Mouse (Mus musculus) kidney, embryonic 16.5 days (tissue): ENCODE data around the gene Col4a2. TPM values are rescaled to one million over a fixed set of nuclear protein-coding genes. Genes with fewer than 3 reads are reported as not detected.

ENCODE experiments used
- ATAC-seq: fragments of 200-750 bp; cut with Nextera tagmentation; 2 replicates; pipeline ENCODE4 v1.8.0; 2017; ENCODE audit warnings: moderate TSS enrichment; ENCODE audit not compliant: low FRiP score, low TSS enrichment
- H3K27ac ChIP-seq: fragments of 300-500 bp; sonication (generic); 2 replicates; pipeline ENCODE4 v1.5.1; 2014; ENCODE audit warnings: low read length
- H3K27me3 ChIP-seq: fragments of 300-500 bp; sonication (generic); 2 replicates; pipeline ENCODE4 v1.6.1; 2014; ENCODE audit warnings: low read length, control low read depth, mixed read lengths; ENCODE audit not compliant: insufficient read depth
- H3K36me3 ChIP-seq: fragments of 300-500 bp; sonication (generic); 2 replicates; pipeline ENCODE4 v1.6.1; 2014; ENCODE audit warnings: low read length, control low read depth, mixed read lengths; ENCODE audit not compliant: insufficient read depth
- H3K4me1 ChIP-seq: fragments of 300-500 bp; sonication (generic); 2 replicates; pipeline ENCODE4 v1.6.1; 2014; ENCODE audit warnings: low read length, control low read depth, mixed read lengths; ENCODE audit not compliant: insufficient read depth
- H3K4me2 ChIP-seq: fragments of 300-500 bp; sonication (generic); replicated peaks from 2 replicates; pipeline ENCODE4 v1.6.1; 2014; ENCODE audit warnings: low read depth, low read length
- H3K4me3 ChIP-seq: fragments of 300-500 bp; sonication (generic); 2 replicates; pipeline ENCODE4 v1.5.1; 2014; ENCODE audit warnings: mild to moderate bottlenecking, low read length
- H3K9ac ChIP-seq: fragments of 300-500 bp; sonication (generic); replicated peaks from 2 replicates; pipeline ENCODE4 v1.6.1; 2014; ENCODE audit warnings: low read length
- H3K9me3 ChIP-seq: fragments of 300-500 bp; sonication (generic); 2 replicates; pipeline ENCODE4 v1.6.1; 2016; ENCODE audit warnings: low read length, control low read depth
- WGBS: fragments of 180-500 bp; shearing (Covaris S2); extraction: QIAGEN DNeasy Blood & Tissue Kit; methylation state at CpG from one replicate; pipeline ENCODE4 v1.1.7; 2014; 5-methylcytosine and 5-hydroxymethylcytosine counted together
- polyA plus RNA-seq: library from polyadenylated mRNA; unstranded; fragments of >200 nt; fragmentation: Nextera tagmentation; extraction: Ambion mirVana; gene quantifications from 2 replicates; pipeline ENCODE4 v1.2.1, GENCODE M21; 2015

Gene Col4a2
- polyA plus RNA-seq, 1 experiment from 2014 or later, result 126 TPM

DNA sequence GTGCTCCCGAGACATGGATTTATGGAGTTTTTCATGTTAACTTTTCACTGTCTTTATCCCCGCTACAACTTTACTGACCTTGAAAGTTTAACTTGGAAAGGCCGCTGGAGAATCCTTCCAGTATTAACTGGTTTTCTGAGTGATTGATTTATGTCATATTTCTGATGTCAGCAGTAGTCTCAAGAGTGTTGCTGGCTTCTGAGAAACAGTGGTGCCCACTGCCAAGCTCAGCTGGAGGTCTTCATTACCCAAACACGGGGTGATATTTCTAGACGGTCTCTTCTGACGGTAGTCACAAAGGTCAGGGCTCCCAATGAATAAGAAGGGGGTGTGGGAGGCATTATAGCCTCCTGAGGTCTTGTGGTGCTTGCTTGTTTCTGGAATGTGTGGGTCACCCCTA, 21.1 kb downstream of the Col4a2 start:
- WGBS, result 53% methylated on average over 6 of the region's 6 CpGs
- H3K4me1 ChIP-seq, result peaks cover 51% of the 10 kb centered on the region
- no peak overlapping the region for H3K27ac ChIP-seq
- ATAC-seq, result no peak
- no peak overlapping the region for H3K4me2 ChIP-seq
- H3K27me3 ChIP-seq, result no peaks in the 10 kb centered on the region
- H3K9ac ChIP-seq, result no peak overlapping the region
- no peaks in the 10 kb centered on the region; the same call in 1 of the 2 replicates for H3K36me3 ChIP-seq
- H3K4me3 ChIP-seq, result no peak overlapping the region
- H3K9me3 ChIP-seq, result no peaks in the 10 kb centered on the region

DNA sequence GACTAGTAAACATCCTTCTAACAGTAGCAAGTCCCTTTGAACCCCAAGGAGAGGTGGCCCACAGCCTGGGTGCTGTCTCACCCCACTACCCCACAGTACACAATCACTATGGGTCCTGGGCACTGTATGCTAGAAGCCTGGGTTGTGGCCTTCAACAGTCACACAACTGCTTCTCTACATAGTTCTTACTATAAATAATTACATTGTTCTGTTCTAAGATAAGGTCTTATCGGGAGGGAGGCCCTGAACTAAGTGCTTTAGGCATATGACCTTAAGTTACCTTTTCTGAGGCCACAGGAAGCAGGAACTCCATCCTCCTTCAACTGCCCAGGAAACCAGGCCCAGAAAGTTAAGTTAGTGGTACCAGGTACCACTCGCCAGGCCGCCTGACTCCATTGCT, 21.9 kb downstream of the Col4a2 start:
- 71% methylated on average over 3 of the region's 3 CpGs for WGBS
- H3K9me3 ChIP-seq, result no peaks in the 10 kb centered on the region
- no peaks in the 10 kb centered on the region; the same call in 1 of the 2 replicates for H3K36me3 ChIP-seq
- ATAC-seq, result no peak
- H3K9ac ChIP-seq, result no peak overlapping the region
- no peak overlapping the region for H3K4me2 ChIP-seq
- H3K27me3 ChIP-seq, result no peaks in the 10 kb centered on the region
- H3K4me1 ChIP-seq, result peaks cover 48% of the 10 kb centered on the region
- H3K27ac ChIP-seq, result no peak overlapping the region
- no peak overlapping the region for H3K4me3 ChIP-seq

DNA sequence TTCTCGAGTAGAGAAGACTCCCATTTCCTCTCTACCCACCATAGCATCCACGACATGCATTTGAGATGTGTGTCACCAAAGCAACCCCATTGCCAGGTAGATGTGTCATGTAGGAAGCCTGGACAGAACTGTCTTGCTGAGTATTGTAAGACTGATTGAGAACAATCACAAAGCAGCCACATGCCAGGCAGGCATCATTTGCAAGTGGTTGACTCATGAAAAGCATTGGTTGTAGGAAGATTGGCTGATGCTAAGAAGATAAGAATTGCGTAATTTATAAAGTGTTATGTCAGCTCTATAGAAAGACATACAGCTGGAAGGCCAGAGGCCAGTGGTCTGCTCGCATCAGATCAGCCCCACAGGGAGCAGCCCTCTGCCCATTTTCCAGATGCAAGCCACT, 22.6 kb downstream of the Col4a2 start:
- WGBS, result 77% methylated on average over 4 of the region's 4 CpGs
- H3K4me2 ChIP-seq, result no peak overlapping the region
- no peak overlapping the region for H3K4me3 ChIP-seq
- no peaks in the 10 kb centered on the region for H3K9me3 ChIP-seq
- H3K36me3 ChIP-seq, result no peaks in the 10 kb centered on the region; the same call in 1 of the 2 replicates
- H3K27ac ChIP-seq, result no peak overlapping the region
- no peak for ATAC-seq
- H3K4me1 ChIP-seq, result peaks cover 50% of the 10 kb centered on the region
- H3K9ac ChIP-seq, result no peak overlapping the region
- H3K27me3 ChIP-seq, result no peaks in the 10 kb centered on the region

DNA sequence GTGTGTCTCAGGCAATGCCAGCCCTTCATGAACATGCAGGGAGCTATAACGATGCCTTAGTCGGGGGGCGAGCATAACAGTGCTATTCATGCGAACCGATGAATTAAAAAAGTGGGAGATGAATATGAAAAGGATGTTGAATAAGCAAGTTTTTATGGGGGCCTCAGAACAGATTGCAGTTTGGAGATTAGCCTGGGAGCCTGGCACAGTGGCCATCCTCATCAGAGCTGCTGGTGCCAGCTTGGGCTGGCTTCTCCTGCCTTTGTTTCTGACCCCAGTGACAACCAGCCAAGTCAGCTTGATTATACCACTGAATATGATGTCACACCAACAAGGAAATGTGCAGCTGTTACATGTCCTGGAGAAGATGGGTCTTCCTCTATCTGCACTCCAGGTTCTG, 23.7 kb downstream of the Col4a2 start:
- Histone ChIP-seq H3K4me1 (peaks cover 47% of the 10 kb centered on the region), H3K4me2 (no peak overlapping the region), H3K36me3 (no peaks in the 10 kb centered on the region; the same call in 1 of the 2 replicates), H3K27ac (no peak overlapping the region), H3K9ac (no peak overlapping the region), H3K27me3 (no peaks in the 10 kb centered on the region), H3K4me3 (no peak overlapping the region), H3K9me3 (no peaks in the 10 kb centered on the region)
- ATAC-seq, result no peak
- WGBS, result 87% methylated on average over 5 of the region's 5 CpGs

DNA sequence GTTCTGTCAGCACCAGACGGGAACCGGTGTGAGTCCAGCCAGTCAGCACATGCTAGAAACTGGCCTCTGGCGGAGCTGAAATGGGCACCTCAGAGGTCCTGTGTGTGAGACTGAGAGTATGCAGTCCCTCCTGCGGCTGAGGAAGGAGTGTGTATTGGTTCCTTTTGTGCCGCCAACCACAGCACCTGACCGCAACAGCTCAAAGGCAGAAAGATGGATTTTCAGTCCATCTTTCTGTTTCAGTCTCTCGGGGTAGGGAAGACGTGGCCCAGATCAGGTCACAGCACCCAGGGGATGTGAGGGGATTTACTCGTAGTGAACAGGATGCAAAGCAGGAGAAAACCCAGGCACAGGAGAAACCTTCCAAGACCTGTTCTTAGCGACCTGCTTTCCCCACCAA, 25.0 kb downstream of the Col4a2 start:
- Histone ChIP-seq H3K4me1 (peaks cover 42% of the 10 kb centered on the region), H3K27ac (no peak overlapping the region), H3K27me3 (no peaks in the 10 kb centered on the region), H3K4me3 (no peak overlapping the region), H3K36me3 (peaks cover 1% of the 10 kb centered on the region), H3K9me3 (no peaks in the 10 kb centered on the region), H3K9ac (no peak overlapping the region), H3K4me2 (no peak overlapping the region)
- ATAC-seq, result no peak
- 89% methylated on average over 10 of the region's 10 CpGs for WGBS

DNA sequence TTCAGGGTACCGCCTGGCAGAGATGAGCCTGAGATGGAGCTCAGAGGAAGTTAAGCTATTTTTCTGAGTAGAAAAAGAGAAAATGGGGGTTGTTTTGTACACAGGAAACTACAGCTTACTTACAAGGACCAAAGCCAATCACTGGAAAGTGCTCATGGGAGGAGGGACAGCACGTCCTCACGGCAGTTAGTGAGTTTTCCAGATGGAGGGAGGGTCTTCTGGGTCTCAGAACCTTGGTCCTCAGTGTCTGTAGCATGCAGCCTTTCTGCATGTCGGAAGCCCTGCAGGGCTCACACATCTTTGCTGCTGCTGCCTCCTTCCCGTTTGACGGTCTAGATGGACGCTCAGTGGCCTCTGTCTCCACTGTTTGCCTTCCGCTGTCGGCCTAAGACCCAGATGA, 25.9 kb downstream of the Col4a2 start:
- H3K36me3 ChIP-seq, result peaks cover 3% of the 10 kb centered on the region
- no peak overlapping the region for H3K27ac ChIP-seq
- no peak overlapping the region for H3K4me3 ChIP-seq
- no peak overlapping the region for H3K4me2 ChIP-seq
- WGBS, result 81% methylated on average over 9 of the region's 9 CpGs
- no peak for ATAC-seq
- peaks cover 43% of the 10 kb centered on the region for H3K4me1 ChIP-seq
- H3K9ac ChIP-seq, result no peak overlapping the region
- H3K27me3 ChIP-seq, result no peaks in the 10 kb centered on the region
- no peaks in the 10 kb centered on the region for H3K9me3 ChIP-seq

DNA sequence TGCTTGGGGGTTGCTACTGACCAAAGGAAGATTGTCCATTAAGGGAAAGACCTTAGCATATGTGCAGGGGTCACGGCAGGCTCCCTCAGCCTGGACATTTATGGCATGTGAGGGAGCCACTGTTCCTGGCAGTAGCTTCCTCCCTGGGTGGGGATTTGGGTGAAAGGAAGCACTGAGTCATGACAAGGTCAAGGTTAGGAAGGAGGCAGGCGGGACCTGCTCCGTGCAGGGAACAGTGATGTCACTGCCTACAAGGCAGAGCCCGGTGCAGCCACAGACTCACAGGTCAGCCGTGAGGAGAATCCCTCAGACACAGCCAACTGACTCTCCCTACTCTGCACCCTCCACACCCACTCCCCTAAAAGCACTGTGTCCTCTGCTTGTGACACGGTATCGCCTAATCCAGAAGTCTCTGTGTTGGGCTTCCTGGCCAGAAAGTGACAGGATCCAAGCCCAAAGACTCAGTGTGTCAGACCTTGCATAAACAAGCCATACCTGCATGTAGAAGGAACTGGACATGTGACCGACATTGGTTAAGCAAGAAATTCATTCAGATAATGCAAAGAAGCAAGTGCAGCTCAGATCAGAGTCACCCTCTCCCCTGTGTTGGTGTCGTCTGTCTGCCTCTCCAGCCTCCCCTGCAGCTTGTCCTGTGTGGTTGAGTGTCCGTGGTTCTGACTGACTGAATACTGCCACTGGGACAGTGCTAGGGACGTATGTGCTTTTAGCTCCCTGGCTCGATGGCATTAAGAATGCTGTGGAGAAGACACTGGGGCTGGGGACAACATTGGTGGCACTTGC, 27.9 kb downstream of the Col4a2 start:
- Histone ChIP-seq H3K36me3 (peaks cover 3% of the 10 kb centered on the region; the same call in 1 of the 2 replicates), H3K4me1 (peaks cover 24% of the 10 kb centered on the region), H3K9ac (no peak overlapping the region), H3K27me3 (no peaks in the 10 kb centered on the region), H3K4me2 (no peak overlapping the region), H3K9me3 (no peaks in the 10 kb centered on the region), H3K4me3 (no peak overlapping the region), H3K27ac (peak overlapping the region; percentile 55)
- WGBS, result 40% methylated on average over 12 of the region's 12 CpGs
- ATAC-seq, result peak; percentile 78

DNA sequence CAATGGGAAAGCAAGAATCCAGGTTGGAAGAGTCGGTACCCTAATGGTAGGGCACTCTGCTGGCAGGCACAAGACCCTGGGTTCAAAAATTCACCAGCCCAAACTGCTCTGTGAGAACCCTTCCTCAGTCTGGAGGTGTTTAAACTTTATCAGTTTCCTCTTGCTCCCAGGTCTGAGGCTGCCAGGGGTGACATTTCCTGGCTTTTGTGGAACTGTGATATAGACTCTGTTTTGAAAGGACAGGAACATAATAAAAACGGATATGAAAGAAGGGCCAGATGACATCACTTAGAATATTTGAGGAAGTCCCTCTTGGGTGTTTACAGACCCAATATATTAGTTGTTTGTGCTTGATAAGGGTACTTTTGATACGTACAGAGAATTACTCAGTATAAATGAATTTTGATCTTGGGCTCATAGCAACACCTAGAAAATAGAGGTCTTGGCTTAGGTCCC, 28.5 kb downstream of the Col4a2 start:
- peak overlapping the region; percentile 55 for H3K27ac ChIP-seq
- no peak overlapping the region for H3K4me2 ChIP-seq
- ATAC-seq, result no peak
- H3K27me3 ChIP-seq, result no peaks in the 10 kb centered on the region
- WGBS, result 65% methylated on average over 3 of the region's 3 CpGs
- H3K36me3 ChIP-seq, result peaks cover 3% of the 10 kb centered on the region; the same call in 1 of the 2 replicates
- no peaks in the 10 kb centered on the region for H3K9me3 ChIP-seq
- no peak overlapping the region for H3K4me3 ChIP-seq
- peaks cover 26% of the 10 kb centered on the region for H3K4me1 ChIP-seq
- H3K9ac ChIP-seq, result no peak overlapping the region

DNA sequence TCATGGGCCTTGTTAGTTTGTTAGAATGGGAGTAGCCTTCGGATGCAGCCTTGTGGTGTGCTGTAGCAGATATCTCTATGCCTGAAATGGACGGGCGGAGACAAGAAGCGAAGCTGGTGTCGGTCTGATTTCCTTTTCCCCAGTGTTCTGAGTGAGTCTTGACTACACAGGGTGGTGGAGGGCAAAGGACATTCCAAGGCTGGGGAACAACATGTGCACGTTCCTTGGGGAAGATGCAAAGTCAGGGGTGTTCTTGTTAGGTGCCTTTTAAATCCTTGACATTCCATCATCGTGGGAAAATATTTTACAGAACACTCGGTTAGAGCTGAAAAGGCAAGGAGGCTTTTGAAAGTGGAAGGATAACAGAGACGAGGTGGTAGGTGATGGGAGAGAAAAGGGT, 31.9 kb downstream of the Col4a2 start:
- Histone ChIP-seq H3K27ac (no peak overlapping the region), H3K4me1 (peaks cover 35% of the 10 kb centered on the region), H3K4me3 (no peak overlapping the region), H3K36me3 (peaks cover 3% of the 10 kb centered on the region; the same call in 1 of the 2 replicates), H3K4me2 (no peak overlapping the region), H3K27me3 (no peaks in the 10 kb centered on the region), H3K9me3 (no peaks in the 10 kb centered on the region), H3K9ac (no peak overlapping the region)
- WGBS, result 80% methylated on average over 9 of the region's 9 CpGs
- no peak for ATAC-seq

DNA sequence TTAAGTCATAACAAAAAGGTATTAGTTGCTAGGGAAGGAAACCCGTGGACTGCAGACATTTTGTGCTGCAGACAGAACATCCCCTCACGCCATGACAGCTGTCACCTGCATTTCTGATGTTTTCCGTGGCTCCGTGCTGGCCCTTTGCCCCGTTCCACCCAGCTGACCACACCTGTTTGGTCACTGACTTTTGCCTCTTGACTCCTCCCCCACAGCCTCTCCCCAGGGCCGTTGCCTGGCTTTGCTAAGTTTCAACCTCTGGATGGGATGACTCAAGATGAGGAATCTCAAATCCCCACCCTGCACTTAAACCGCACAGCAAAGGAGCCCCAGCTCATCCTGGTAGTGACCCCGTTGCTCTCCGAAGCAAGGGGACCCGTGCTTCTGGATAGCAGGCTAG, 33.6 kb downstream of the Col4a2 start:
- no peak for ATAC-seq
- Histone ChIP-seq H3K4me2 (no peak overlapping the region), H3K36me3 (peaks cover 3% of the 10 kb centered on the region; the same call in 1 of the 2 replicates), H3K4me1 (peaks cover 19% of the 10 kb centered on the region), H3K9ac (no peak overlapping the region), H3K4me3 (no peak overlapping the region), H3K27me3 (no peaks in the 10 kb centered on the region), H3K9me3 (no peaks in the 10 kb centered on the region), H3K27ac (no peak overlapping the region)
- 61% methylated on average over 10 of the region's 10 CpGs for WGBS
